Mouse (Mus musculus) E14TG2a.4 (cell line): Measurements from ENCODE around the gene Lsm14a.
"Not testable (repeated sequence)": the region's sequence is repeated elsewhere in the genome, so short reads cannot be mapped to it uniquely, and the experiment has no call there.

Experiments
- CTCF ChIP-seq: conservative IDR thresholded peaks from 2 replicates; pipeline ENCODE4 v1.5.1; 2014; ENCODE audit warnings: low read length
- NANOG ChIP-seq: IDR thresholded peaks from 2 replicates; pipeline ENCODE4 v1.6.1; 2014; ENCODE audit warnings: borderline replicate concordance, low read length, mixed read lengths

DNA sequence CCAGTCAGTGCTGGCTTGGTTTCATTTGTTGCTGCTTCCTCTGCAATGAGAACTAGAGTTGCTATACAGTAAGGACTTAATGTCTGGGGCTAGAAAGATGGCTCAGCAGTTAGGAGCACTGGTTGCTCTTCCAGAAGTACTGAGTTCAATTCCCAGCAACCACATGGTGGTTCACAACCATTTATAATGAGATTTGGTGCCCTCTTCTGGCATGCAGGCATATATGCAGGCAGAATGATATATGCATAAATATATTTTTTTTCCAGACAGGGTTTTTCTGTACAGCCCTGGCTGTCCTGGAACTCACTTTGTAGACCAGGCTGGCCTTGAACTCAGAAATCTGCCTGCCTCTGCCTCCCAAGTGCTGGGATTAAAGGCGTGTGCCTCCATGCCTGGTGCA lies 56.6 kb downstream of the Lsm14a start:
- peak; percentile 39 for TF ChIP-seq CTCF
- not testable (repeated sequence) for TF ChIP-seq NANOG
